Mouse (Mus musculus) small intestine, adult 2 months (tissue): ENCODE measurements around the gene Ccr8. TPM values are rescaled to one million over a fixed set of nuclear protein-coding genes. Genes with fewer than 3 reads are reported as not detected.
A peak's percentile ranks its signal among the peaks of the same experiment; 100 is the strongest.

Experiments used
- H3K27ac ChIP-seq: fragments of 200-500 bp; 2 replicates; pipeline ENCODE4 v1.5.1; 2012; ENCODE audit warnings: low read depth, low read length, control low read depth, inconsistent platforms; ENCODE audit not compliant: insufficient read depth
- H3K27me3 ChIP-seq: fragments of 200-500 bp; 2 replicates; pipeline ENCODE4 v1.6.1; 2012; ENCODE audit warnings: mild to moderate bottlenecking, moderate library complexity, low read length, inconsistent platforms; ENCODE audit not compliant: control insufficient read depth, insufficient read depth
- H3K36me3 ChIP-seq: fragments of 200-500 bp; 2 replicates; pipeline ENCODE4 v1.6.1; 2012; ENCODE audit warnings: mild to moderate bottlenecking, low read length, control low read depth, inconsistent platforms; ENCODE audit not compliant: control insufficient read depth, insufficient read depth
- H3K4me1 ChIP-seq: fragments of 200-500 bp; 2 replicates; pipeline ENCODE4 v1.6.1; 2012; ENCODE audit warnings: low read length, inconsistent platforms, mixed read lengths; ENCODE audit not compliant: control insufficient read depth, insufficient read depth, insufficient read length
- H3K4me3 ChIP-seq: fragments of 200-500 bp; 2 replicates; pipeline ENCODE4 v1.5.1; 2012; ENCODE audit warnings: low read depth, mild to moderate bottlenecking, control low read depth, inconsistent platforms, low read length, moderate library complexity
- CTCF ChIP-seq: fragments of 200-500 bp; IDR thresholded peaks from 2 replicates; pipeline ENCODE4 v1.5.1; 2012; ENCODE audit warnings: low read depth, mild to moderate bottlenecking, control low read depth, inconsistent platforms, low read length, moderate library complexity, mixed read lengths; ENCODE audit not compliant: insufficient replicate concordance, insufficient read length; ENCODE audit errors: extremely low read depth
- POLR2A ChIP-seq: fragments of 200-500 bp; IDR thresholded peaks from 2 replicates; pipeline ENCODE4 v1.6.1; 2012; ENCODE audit warnings: low read depth, mild to moderate bottlenecking, control low read depth, inconsistent platforms, low read length, moderate library complexity
- WGBS: fragments of 180-500 bp; shearing (Covaris S2); methylation state at CpG from one replicate; pipeline ENCODE4 v1.1.7; 2018; 5-methylcytosine and 5-hydroxymethylcytosine counted together
- polyA plus RNA-seq: library from polyadenylated mRNA; depleted of rRNA; stranded (reverse); fragments of >200 nt; gene quantifications from 2 replicates; pipeline ENCODE4 v1.2.3, GENCODE M21; 2012

The Ccr8 gene
- polyA plus RNA-seq, 1 experiment: 0.25 TPM

DNA sequence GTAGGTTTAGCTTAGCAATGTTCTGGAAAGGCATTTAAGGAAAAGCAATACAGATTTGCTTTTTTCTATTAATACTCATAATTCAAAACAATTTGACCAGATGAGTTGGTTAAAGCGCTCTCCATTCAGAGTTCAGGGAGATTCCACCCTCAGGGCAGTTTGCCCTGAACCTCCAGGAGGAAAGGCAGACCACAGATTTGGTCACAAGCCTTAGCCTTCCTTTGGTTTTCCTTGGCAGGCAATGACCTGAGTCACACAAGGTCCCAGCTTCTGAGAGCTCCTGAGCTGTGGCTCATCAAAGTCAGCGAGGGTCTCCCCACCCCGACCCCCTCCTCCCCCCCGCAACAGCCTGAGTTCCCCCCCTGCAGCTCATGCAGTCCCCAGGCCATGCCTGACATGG, 27.6 kb upstream of the Ccr8 start:
- TF ChIP-seq CTCF (no peak), POLR2A (no peak)
- H3K4me3 ChIP-seq: no peak overlapping the region
- no peaks in the 10 kb centered on the region for H3K27me3 ChIP-seq
- H3K27ac ChIP-seq: no peak overlapping the region
- WGBS: 78% methylated on average over 4 of the region's 4 CpGs
- H3K36me3 ChIP-seq: no peaks in the 10 kb centered on the region
- no peaks in the 10 kb centered on the region for H3K4me1 ChIP-seq

DNA sequence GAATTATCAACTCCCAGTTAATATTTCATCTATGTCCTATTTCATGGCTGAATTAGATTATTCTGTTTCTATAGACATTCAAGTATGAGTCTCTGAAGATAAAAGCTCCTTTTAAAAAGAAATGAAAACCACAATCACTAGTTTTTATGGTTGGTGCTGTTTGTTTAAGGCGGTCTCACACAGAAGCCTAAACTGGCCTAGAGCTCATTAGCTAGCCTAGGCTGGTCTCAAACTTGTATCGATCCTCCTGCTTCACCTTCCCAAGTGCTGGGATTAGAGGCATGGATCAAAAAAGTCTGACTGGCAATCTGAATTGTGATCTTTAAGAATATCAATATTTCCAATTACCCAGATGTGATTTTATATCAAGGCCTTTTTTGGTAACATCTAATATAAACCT, 24.3 kb upstream of the Ccr8 start:
- H3K27ac ChIP-seq: no peak overlapping the region
- no peaks in the 10 kb centered on the region for H3K4me1 ChIP-seq
- 17% methylated on average over 2 of the region's 2 CpGs for WGBS
- TF ChIP-seq CTCF (no peak), POLR2A (no peak)
- no peak overlapping the region for H3K4me3 ChIP-seq
- H3K27me3 ChIP-seq: no peaks in the 10 kb centered on the region
- no peaks in the 10 kb centered on the region for H3K36me3 ChIP-seq

DNA sequence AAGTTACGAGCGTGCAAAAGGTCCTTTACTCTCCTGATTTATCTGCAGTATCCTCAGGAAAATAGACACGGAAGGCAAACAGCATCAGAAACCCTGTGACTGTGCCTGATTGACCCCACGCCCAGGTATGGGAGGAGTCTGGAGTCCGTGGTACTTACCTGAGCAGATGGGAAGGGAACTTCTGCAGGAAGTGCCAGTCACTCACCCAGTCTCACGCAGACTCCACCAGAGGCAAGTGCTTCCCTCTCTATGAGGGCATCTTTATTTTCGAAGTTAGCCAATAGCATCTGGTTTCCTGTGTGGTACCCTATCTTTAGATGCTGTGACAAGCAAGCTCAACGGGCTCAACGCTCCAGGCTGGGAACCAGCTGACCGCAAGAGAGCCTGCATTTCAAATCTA, 23.9 kb upstream of the Ccr8 start:
- Histone ChIP-seq H3K27me3 (no peaks in the 10 kb centered on the region), H3K4me1 (no peaks in the 10 kb centered on the region), H3K4me3 (peak overlapping the region; percentile 5; the same call in 1 of the 2 replicates), H3K27ac (no peak overlapping the region), H3K36me3 (no peaks in the 10 kb centered on the region)
- 12% methylated on average over 10 of the region's 10 CpGs for WGBS
- no peak for TF ChIP-seq POLR2A
- no peak for TF ChIP-seq CTCF

DNA sequence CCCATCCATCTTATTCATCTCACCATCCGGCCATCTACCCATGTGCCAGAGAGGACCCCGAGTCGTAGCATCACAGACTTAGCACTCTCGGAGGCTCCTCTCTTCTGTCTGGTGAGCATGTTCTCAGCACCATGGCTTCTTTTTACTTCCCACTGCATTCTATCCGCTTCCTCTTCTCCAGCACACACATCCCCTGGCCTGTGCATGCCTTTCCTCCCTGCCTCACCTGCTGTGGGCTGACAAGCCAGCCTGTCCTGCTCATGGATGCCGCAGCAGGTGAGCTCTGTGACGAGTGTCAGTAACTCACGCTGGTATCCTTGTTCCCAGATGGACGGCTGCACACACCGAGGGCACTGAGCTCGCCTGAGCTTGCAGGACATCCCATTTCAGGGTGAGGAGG, 22.1 kb upstream of the Ccr8 start, which contains the start of gene Cx3cr1:
Gene Cx3cr1, minus strand, starts transcription at position 101 of the 400 bp plus-strand sequence.
- H3K27me3 ChIP-seq: no peaks in the 10 kb centered on the region
- H3K4me1 ChIP-seq: no peaks in the 10 kb centered on the region
- no peak within 1 kb of the TSS for H3K4me3 ChIP-seq
- no peaks in the 10 kb centered on the region for H3K36me3 ChIP-seq
- no peak for TF ChIP-seq CTCF
- TF ChIP-seq POLR2A: no peak
- H3K27ac ChIP-seq: no peak within 1 kb of the TSS
- 86% methylated on average over 11 of the region's 11 CpGs for WGBS

DNA sequence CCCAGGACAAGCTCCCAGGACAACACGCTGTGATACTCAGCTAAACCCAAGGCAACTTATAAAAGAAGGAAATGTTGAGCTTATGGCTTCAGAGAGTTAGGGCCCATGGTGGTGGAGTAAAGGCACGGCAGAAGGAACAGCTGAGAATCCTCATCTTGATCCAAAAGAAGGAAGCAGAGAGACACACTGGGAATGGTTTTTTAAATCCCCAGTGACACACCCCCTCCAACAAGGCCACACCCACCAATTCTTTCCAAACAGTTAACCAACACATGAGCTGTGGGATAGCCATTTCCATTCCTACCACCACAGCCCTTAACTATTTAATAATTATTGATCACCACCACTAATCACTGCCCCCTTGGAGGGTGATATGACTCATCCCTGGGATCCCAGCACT, 20.7 kb upstream of the Ccr8 start:
- TF ChIP-seq CTCF (no peak), POLR2A (no peak)
- no peak overlapping the region for H3K4me3 ChIP-seq
- WGBS: 71% methylated on average over 2 of the region's 2 CpGs
- no peaks in the 10 kb centered on the region for H3K4me1 ChIP-seq
- no peaks in the 10 kb centered on the region for H3K27me3 ChIP-seq
- no peak overlapping the region for H3K27ac ChIP-seq
- no peaks in the 10 kb centered on the region for H3K36me3 ChIP-seq

DNA sequence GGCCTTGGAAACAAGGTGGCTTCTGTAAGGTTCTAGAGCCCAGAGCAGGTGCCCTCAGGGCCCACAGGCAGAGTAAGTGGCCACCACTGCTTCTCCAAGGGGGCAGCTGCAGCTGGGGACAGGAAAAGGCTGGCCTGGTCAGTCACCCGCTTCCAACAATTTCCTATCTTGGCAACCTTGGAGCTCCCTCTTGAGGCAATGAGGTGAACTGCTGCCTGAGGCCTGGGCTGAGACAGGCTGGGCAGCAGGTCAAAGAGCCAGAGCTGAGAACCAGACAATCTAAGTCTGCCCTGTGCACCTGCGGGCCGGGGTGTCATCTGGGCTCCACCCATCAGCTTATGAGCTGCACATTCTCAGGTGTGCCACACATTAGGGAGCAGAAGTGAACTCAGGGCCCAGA, 18.7 kb upstream of the Ccr8 start:
- Histone ChIP-seq H3K4me1 (no peaks in the 10 kb centered on the region), H3K36me3 (no peaks in the 10 kb centered on the region), H3K27me3 (no peaks in the 10 kb centered on the region), H3K27ac (no peak overlapping the region), H3K4me3 (no peak overlapping the region)
- TF ChIP-seq CTCF: peak; percentile 87
- no peak for TF ChIP-seq POLR2A
- 3% methylated on average over 3 of the region's 3 CpGs for WGBS

DNA sequence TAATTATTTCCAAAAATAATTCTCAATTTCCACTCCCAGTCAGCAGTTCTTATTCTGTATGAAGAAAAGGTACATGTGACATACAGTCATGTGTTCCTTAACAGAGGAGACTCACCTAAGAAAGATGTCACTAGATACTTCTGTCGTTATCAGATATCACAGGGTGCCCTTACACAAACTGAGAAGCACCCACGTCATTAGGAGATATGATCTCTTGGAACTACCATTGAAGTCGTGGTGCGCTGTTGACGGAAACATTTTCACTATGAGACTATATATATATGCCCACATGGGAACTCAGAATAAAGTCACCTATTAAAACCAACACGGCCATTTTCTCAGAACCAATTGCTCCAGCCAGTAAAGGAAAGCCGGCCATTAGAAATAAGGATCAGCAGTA, 17.4 kb upstream of the Ccr8 start:
- no peak for TF ChIP-seq POLR2A
- TF ChIP-seq CTCF: no peak

DNA sequence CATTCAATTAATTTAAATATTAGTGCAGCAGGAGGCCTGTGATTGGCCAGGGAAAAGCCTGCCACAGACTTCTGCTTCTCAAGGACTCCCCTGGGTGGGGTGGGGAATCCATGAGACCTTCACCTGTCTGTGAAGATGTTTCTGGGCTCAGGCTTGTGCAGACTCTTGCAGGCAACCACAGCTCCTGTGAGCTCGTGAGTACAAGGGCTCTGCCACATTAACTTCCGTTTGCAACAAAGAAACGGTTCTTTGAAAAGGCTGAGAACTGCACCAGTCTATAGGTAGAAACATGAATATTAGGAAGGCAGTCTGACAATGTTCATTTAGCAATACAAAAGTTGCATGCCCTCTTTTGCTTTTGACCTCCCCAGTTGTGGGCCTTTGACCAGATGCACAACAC, 13.7 kb upstream of the Ccr8 start:
- no peaks in the 10 kb centered on the region for H3K27me3 ChIP-seq
- H3K27ac ChIP-seq: no peak overlapping the region
- WGBS: 82% methylated on average over 3 of the region's 3 CpGs
- no peaks in the 10 kb centered on the region for H3K4me1 ChIP-seq
- TF ChIP-seq CTCF (no peak), POLR2A (no peak)
- no peaks in the 10 kb centered on the region for H3K36me3 ChIP-seq
- no peak overlapping the region for H3K4me3 ChIP-seq

More for the DNA sequence above, 17.4 kb upstream of the Ccr8 start:
- no peaks in the 10 kb centered on the region for H3K4me1 ChIP-seq
- H3K27me3 ChIP-seq: no peaks in the 10 kb centered on the region
- H3K36me3 ChIP-seq: no peaks in the 10 kb centered on the region
- H3K27ac ChIP-seq: no peak overlapping the region
- 83% methylated on average over 7 of the region's 7 CpGs for WGBS
- H3K4me3 ChIP-seq: no peak overlapping the region
